27 mouse cellular contexts compared by ENCODE assay signal in the genomic region with DNA sequence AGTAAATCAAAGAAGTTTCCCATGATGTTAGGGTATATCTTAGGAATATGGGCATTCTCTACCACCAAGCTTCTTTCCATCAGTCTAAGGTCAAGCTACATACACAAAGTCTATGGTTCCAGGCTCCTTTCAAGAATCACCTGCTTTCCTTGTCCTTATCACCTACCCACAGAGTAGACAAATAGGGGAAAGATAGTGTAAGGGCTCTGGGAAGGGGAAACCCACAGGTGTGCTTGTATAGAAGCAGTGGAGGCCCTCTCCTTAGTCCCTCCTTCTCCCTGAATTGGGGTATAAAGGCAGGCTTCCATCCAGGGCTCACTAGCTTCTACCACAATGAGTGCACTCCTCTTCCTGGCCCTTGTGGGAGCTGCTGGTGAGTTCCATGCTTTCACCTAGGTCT. TPM values are rescaled to one million over a fixed set of nuclear protein-coding genes. Genes with fewer than 3 reads are reported as not detected.
"Had no signal": no experiment of that assay in that cellular context is flagged by ENCODE, and none has a peak within 500 bp of the region (broad histone marks: within the 10 kb centered on the region; RNA-seq: fewer than 3 reads in every experiment).

A gene (plus strand): TSS at position 301 of the 400 bp plus-strand sequence.

RNA-seq across cellular contexts. Expression of the gene that starts here (rescaled TPM):
- polyA plus RNA-seq: limb, embryonic 10.5 days; limb, embryonic 11.5 days; limb, embryonic 12.5 days; limb, embryonic 13.5 days; limb, embryonic 14.5 days; limb, embryonic 15.5 days; liver, adult 2 months; liver, embryonic 11.5 days; liver, embryonic 12.5 days; liver, embryonic 13.5 days; liver, embryonic 14.5 days; liver, postnatal 0 days; lung, adult 2 months; lung, embryonic 14.5 days; lung, embryonic 15.5 days; lung, embryonic 16.5 days; lung, postnatal 0 days; macrophage; midbrain, embryonic 10.5 days; midbrain, embryonic 11.5 days; midbrain, embryonic 12.5 days; midbrain, embryonic 13.5 days; midbrain, embryonic 14.5 days; midbrain, embryonic 15.5 days; midbrain, embryonic 16.5 days; midbrain, postnatal 0 days; myocyte had no signal
